Mouse (Mus musculus): ENCODE data around the gene Tnrc6b. TPM values are rescaled to one million over a fixed set of nuclear protein-coding genes. Genes with fewer than 3 reads are reported as not detected.
A peak's percentile ranks its signal among the peaks of the same experiment; 100 is the strongest.

Gene Tnrc6b
- polyA plus RNA-seq, 1 experiment from 2014 or later = 17.9 TPM

- Histone ChIP-seq H3K9me3 (replicated peaks; ENCODE audit: control insufficient read depth, low read length) (no peaks in the 10 kb centered on the region), H3K4me3 (ENCODE audit: low read depth, low read length) (no peak overlapping the region), H3K27ac (ENCODE audit: low read depth, low read length) (no peak overlapping the region), H3K4me2 (no peak overlapping the region), H3K27me3 (ENCODE audit: control insufficient read depth, insufficient read depth, low read length) (no peaks in the 10 kb centered on the region), H3K4me1 (ENCODE audit: control insufficient read depth, insufficient read depth, low read length) (peaks cover 31% of the 10 kb centered on the region), H3K9ac (ENCODE audit: low read depth, low read length) (no peak overlapping the region), H3K36me3 (ENCODE audit: control insufficient read depth, insufficient read depth, low read length) (no peaks in the 10 kb centered on the region; the same call in 1 of the 2 replicates)
- WGBS (ENCODE audit: insufficient replicate concordance) = 85% methylated on average over 4 of the region's 4 CpGs
- no peak for ATAC-seq (replicated peaks; ENCODE audit: insufficient number of reproducible peaks, low FRiP score, low TSS enrichment)
Measured at GRCm38 (mm10) chr15:80812840-80813239, 101.7 kb downstream of the Tnrc6b start.

GRCm38 (mm10) chr15:80814792-80815191 is 103.7 kb downstream of the Tnrc6b start:
- H3K9ac ChIP-seq (ENCODE audit: low read depth, low read length) = no peak overlapping the region
- H3K27ac ChIP-seq (ENCODE audit: low read depth, low read length) = 0 out of 2 replicates have a peak overlapping the region, but pooled peaks have one; percentile 10
- no peaks in the 10 kb centered on the region for H3K9me3 ChIP-seq (replicated peaks; ENCODE audit: control insufficient read depth, low read length)
- no peaks in the 10 kb centered on the region; the same call in 1 of the 2 replicates for H3K36me3 ChIP-seq (ENCODE audit: control insufficient read depth, insufficient read depth, low read length)
- no peak for ATAC-seq (replicated peaks; ENCODE audit: insufficient number of reproducible peaks, low FRiP score, low TSS enrichment)
- H3K4me3 ChIP-seq (ENCODE audit: low read depth, low read length) = no peak overlapping the region
- H3K27me3 ChIP-seq (ENCODE audit: control insufficient read depth, insufficient read depth, low read length) = no peaks in the 10 kb centered on the region
- peaks cover 30% of the 10 kb centered on the region for H3K4me1 ChIP-seq (ENCODE audit: control insufficient read depth, insufficient read depth, low read length)
- no peak overlapping the region for H3K4me2 ChIP-seq
- WGBS (ENCODE audit: insufficient replicate concordance) = 51% methylated on average over 7 of the region's 7 CpGs

GRCm38 (mm10) chr15:80822276-80822675 is 111.2 kb downstream of the Tnrc6b start:
- Histone ChIP-seq H3K27ac (ENCODE audit: low read depth, low read length) (no peak overlapping the region), H3K4me1 (ENCODE audit: control insufficient read depth, insufficient read depth, low read length) (peaks cover 4% of the 10 kb centered on the region; the same call in 1 of the 2 replicates), H3K9me3 (replicated peaks; ENCODE audit: control insufficient read depth, low read length) (no peaks in the 10 kb centered on the region), H3K27me3 (ENCODE audit: control insufficient read depth, insufficient read depth, low read length) (no peaks in the 10 kb centered on the region), H3K4me3 (ENCODE audit: low read depth, low read length) (no peak overlapping the region), H3K4me2 (no peak overlapping the region), H3K9ac (ENCODE audit: low read depth, low read length) (no peak overlapping the region), H3K36me3 (ENCODE audit: control insufficient read depth, insufficient read depth, low read length) (no peaks in the 10 kb centered on the region)
- no peak for ATAC-seq (replicated peaks; ENCODE audit: insufficient number of reproducible peaks, low FRiP score, low TSS enrichment)
- 14% methylated on average over 1 of the region's 1 CpGs for WGBS (ENCODE audit: insufficient replicate concordance)

- H3K36me3 ChIP-seq (ENCODE audit: control insufficient read depth, insufficient read depth, low read length) = no peaks in the 10 kb centered on the region
- H3K27me3 ChIP-seq (ENCODE audit: control insufficient read depth, insufficient read depth, low read length) = no peaks in the 10 kb centered on the region
- peaks cover 41% of the 10 kb centered on the region for H3K4me1 ChIP-seq (ENCODE audit: control insufficient read depth, insufficient read depth, low read length)
- no peak overlapping the region for H3K4me3 ChIP-seq (ENCODE audit: low read depth, low read length)
- 33% methylated on average over 3 of the region's 3 CpGs for WGBS (ENCODE audit: insufficient replicate concordance)
- H3K4me2 ChIP-seq = peak overlapping the region; percentile 14; the same call in 1 of the 2 replicates
- no peaks in the 10 kb centered on the region for H3K9me3 ChIP-seq (replicated peaks; ENCODE audit: control insufficient read depth, low read length)
- H3K9ac ChIP-seq (ENCODE audit: low read depth, low read length) = no peak overlapping the region
- ATAC-seq (replicated peaks; ENCODE audit: insufficient number of reproducible peaks, low FRiP score, low TSS enrichment) = no peak
- no peak overlapping the region for H3K27ac ChIP-seq (ENCODE audit: low read depth, low read length)
Measured at GRCm38 (mm10) chr15:80831170-80831569, 120.1 kb downstream of the Tnrc6b start.

- WGBS (ENCODE audit: insufficient replicate concordance) = 19% methylated on average over 3 of the region's 3 CpGs
- Histone ChIP-seq H3K9me3 (replicated peaks; ENCODE audit: control insufficient read depth, low read length) (no peaks in the 10 kb centered on the region), H3K27ac (ENCODE audit: low read depth, low read length) (no peak overlapping the region), H3K4me1 (ENCODE audit: control insufficient read depth, insufficient read depth, low read length) (peaks cover 46% of the 10 kb centered on the region), H3K27me3 (ENCODE audit: control insufficient read depth, insufficient read depth, low read length) (no peaks in the 10 kb centered on the region), H3K4me3 (ENCODE audit: low read depth, low read length) (no peak overlapping the region), H3K4me2 (no peak overlapping the region), H3K9ac (ENCODE audit: low read depth, low read length) (no peak overlapping the region), H3K36me3 (ENCODE audit: control insufficient read depth, insufficient read depth, low read length) (no peaks in the 10 kb centered on the region)
- no peak for ATAC-seq (replicated peaks; ENCODE audit: insufficient number of reproducible peaks, low FRiP score, low TSS enrichment)
Measured at GRCm38 (mm10) chr15:80832808-80833207, 121.7 kb downstream of the Tnrc6b start.

GRCm38 (mm10) chr15:80836246-80836645 is 125.1 kb downstream of the Tnrc6b start:
- Histone ChIP-seq H3K4me3 (ENCODE audit: low read depth, low read length) (no peak overlapping the region), H3K27ac (ENCODE audit: low read depth, low read length) (no peak overlapping the region), H3K4me1 (ENCODE audit: control insufficient read depth, insufficient read depth, low read length) (peaks cover 27% of the 10 kb centered on the region), H3K27me3 (ENCODE audit: control insufficient read depth, insufficient read depth, low read length) (no peaks in the 10 kb centered on the region), H3K4me2 (no peak overlapping the region), H3K9me3 (replicated peaks; ENCODE audit: control insufficient read depth, low read length) (no peaks in the 10 kb centered on the region), H3K9ac (ENCODE audit: low read depth, low read length) (no peak overlapping the region), H3K36me3 (ENCODE audit: control insufficient read depth, insufficient read depth, low read length) (no peaks in the 10 kb centered on the region)
- 58% methylated on average over 3 of the region's 3 CpGs for WGBS (ENCODE audit: insufficient replicate concordance)
- no peak for ATAC-seq (replicated peaks; ENCODE audit: insufficient number of reproducible peaks, low FRiP score, low TSS enrichment)

- WGBS (ENCODE audit: insufficient replicate concordance) = 60% methylated on average over 4 of the region's 4 CpGs
Measured at GRCm38 (mm10) chr15:80838836-80839235, 127.7 kb downstream of the Tnrc6b start.

GRCm38 (mm10) chr15:80839653-80840420 is 128.7 kb downstream of the Tnrc6b start:
- peaks cover 23% of the 10 kb centered on the region for H3K4me1 ChIP-seq (ENCODE audit: control insufficient read depth, insufficient read depth, low read length)

More at GRCm38 (mm10) chr15:80838836-80839235, 127.7 kb downstream of the Tnrc6b start:
- no peaks in the 10 kb centered on the region for H3K9me3 ChIP-seq (replicated peaks; ENCODE audit: control insufficient read depth, low read length)
- no peak overlapping the region for H3K4me2 ChIP-seq
- no peak overlapping the region for H3K4me3 ChIP-seq (ENCODE audit: low read depth, low read length)
- no peak overlapping the region for H3K27ac ChIP-seq (ENCODE audit: low read depth, low read length)
- no peak for ATAC-seq (replicated peaks; ENCODE audit: insufficient number of reproducible peaks, low FRiP score, low TSS enrichment)
- no peak overlapping the region for H3K9ac ChIP-seq (ENCODE audit: low read depth, low read length)
- no peaks in the 10 kb centered on the region for H3K27me3 ChIP-seq (ENCODE audit: control insufficient read depth, insufficient read depth, low read length)
- H3K4me1 ChIP-seq (ENCODE audit: control insufficient read depth, insufficient read depth, low read length) = peaks cover 26% of the 10 kb centered on the region
- no peaks in the 10 kb centered on the region for H3K36me3 ChIP-seq (ENCODE audit: control insufficient read depth, insufficient read depth, low read length)

GRCm38 (mm10) chr15:80844262-80844661 is 133.1 kb downstream of the Tnrc6b start:
- Histone ChIP-seq H3K36me3 (ENCODE audit: control insufficient read depth, insufficient read depth, low read length) (no peaks in the 10 kb centered on the region), H3K27ac (ENCODE audit: low read depth, low read length) (no peak overlapping the region), H3K4me2 (no peak overlapping the region), H3K9ac (ENCODE audit: low read depth, low read length) (no peak overlapping the region), H3K4me1 (ENCODE audit: control insufficient read depth, insufficient read depth, low read length) (peaks cover 14% of the 10 kb centered on the region), H3K27me3 (ENCODE audit: control insufficient read depth, insufficient read depth, low read length) (no peaks in the 10 kb centered on the region), H3K9me3 (replicated peaks; ENCODE audit: control insufficient read depth, low read length) (no peaks in the 10 kb centered on the region), H3K4me3 (ENCODE audit: low read depth, low read length) (no peak overlapping the region)
- ATAC-seq (replicated peaks; ENCODE audit: insufficient number of reproducible peaks, low FRiP score, low TSS enrichment) = no peak
- WGBS (ENCODE audit: insufficient replicate concordance) = 89% methylated on average over 1 of the region's 1 CpGs

More at GRCm38 (mm10) chr15:80839653-80840420, 128.7 kb downstream of the Tnrc6b start:
- Histone ChIP-seq H3K27me3 (ENCODE audit: control insufficient read depth, insufficient read depth, low read length) (no peaks in the 10 kb centered on the region), H3K9me3 (replicated peaks; ENCODE audit: control insufficient read depth, low read length) (no peaks in the 10 kb centered on the region), H3K36me3 (ENCODE audit: control insufficient read depth, insufficient read depth, low read length) (no peaks in the 10 kb centered on the region), H3K4me2 (no peak overlapping the region), H3K27ac (ENCODE audit: low read depth, low read length) (no peak overlapping the region), H3K9ac (ENCODE audit: low read depth, low read length) (no peak overlapping the region), H3K4me3 (ENCODE audit: low read depth, low read length) (no peak overlapping the region)
- no peak for ATAC-seq (replicated peaks; ENCODE audit: insufficient number of reproducible peaks, low FRiP score, low TSS enrichment)
- WGBS (ENCODE audit: insufficient replicate concordance) = 65% methylated on average over 9 of the region's 9 CpGs

All from heart, embryonic 11.5 days (tissue).